Mouse (Mus musculus) liver, adult 2 months (tissue): ENCODE measurements at regions not wholly inside any gene's neighbourhood (a gene's known extent, or its start where the extent isn't known, plus 50 kb on each side); places are given as distances from the start of the nearest gene placed in this dataset.

Experiments
- CTCF ChIP-seq: fragments of 200-500 bp; IDR thresholded peaks from 2 replicates; pipeline ENCODE4 v1.5.1; 2011; ENCODE audit warnings: low read depth, low read length, control low read depth
- POLR2A ChIP-seq: fragments of 200-500 bp; IDR thresholded peaks from 2 replicates; pipeline ENCODE4 v1.6.1; 2011; ENCODE audit warnings: low read length, control low read depth; ENCODE audit not compliant: insufficient read depth; ENCODE audit errors: extremely low read depth

GRCm38 (mm10) chr12:73434684-73435083, 111.5 kb downstream of the Tmem30b start:
- TF ChIP-seq CTCF, result no peak
- no peak for TF ChIP-seq POLR2A
